Mouse (Mus musculus) monocyte, adult 2 months (primary cell): ENCODE results near the gene Agr3.

Source experiments
- DNase-seq, 2 experiments: peaks; one replicate each; pipeline ENCODE4 v3.0.0; 2022; ENCODE audit warnings: low spot score in 2 of 2, low read depth in 1 of 2

The Agr3 gene

DNA sequence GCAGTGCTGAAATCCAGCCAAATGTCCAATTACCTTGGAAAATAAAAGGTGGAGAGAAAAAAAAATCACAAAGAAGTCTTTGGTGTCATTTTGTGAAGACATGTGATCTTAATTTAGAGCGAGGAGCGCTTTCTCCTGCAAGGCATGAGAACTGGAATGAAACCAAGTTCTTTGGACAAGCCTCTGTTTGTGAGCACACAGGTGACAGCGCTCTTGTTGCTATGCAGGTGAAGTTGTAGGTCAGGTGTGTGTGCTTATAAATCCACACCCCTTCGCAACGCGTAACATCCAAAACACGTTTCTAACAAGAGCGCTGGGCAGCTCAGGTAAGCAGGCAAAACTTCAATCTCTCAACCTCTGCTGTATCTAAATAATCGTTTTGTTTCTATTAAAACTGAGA lies at the start of gene Agr3:
Gene Agr3, plus strand, starts transcription at position 219 of the 400 bp plus-strand sequence.
- DNase-seq: no peak

DNA sequence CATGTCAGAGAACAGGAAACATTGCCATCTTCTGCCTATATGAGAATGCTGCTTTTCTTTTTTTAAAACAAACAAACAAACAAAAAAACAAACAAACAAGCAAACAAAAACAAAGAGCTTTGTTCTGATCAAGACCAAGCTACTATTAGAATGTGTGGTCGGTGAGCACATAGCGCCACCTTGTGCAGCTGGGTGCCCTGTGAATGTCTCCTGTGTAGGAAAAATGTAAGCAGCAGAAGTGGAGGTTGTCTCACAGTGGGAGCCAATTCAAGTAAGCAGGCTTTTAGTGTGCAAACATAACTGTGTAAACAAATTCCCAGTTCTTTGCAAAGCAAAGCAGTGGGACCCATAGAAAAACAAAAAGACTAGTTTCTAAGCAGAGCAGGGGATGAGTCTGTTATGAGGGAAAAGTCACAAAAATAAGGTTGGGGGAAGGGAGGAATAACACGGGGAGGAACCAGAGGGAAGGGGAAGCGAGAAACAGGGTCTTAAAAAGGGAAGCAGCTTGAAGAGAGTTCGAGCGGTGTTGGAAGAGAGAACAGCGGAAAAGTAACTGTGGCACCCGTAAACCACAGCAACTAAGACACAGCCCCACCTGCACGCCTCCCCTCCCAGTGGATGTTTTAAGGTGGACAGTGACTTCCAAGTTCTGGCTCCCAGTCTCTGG lies 40.4 kb upstream of the Agr3 start:
- peak in 1 of 2 experiments; percentile 26 for DNase-seq

DNA sequence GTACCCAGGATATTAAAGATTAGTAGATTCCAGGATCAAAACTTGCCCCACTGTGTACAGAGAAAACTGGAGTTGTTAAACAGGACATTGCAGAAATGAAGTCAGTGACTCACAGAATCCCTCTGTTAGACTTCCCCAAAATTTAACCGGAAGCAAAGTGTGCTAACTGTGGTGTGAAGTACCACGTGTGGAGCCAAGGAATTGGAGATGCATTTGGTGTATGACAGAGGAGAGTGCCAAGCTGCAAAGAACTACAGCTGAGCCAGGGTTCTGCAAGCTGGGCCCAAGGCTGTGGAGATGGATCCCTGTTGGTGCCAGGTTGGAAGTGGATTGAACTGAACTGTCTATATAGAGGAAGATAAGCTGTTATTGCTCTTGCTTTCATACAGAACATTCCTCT lies 36.0 kb upstream of the Agr3 start:
- peak; percentile 34 to 38 for DNase-seq

DNA sequence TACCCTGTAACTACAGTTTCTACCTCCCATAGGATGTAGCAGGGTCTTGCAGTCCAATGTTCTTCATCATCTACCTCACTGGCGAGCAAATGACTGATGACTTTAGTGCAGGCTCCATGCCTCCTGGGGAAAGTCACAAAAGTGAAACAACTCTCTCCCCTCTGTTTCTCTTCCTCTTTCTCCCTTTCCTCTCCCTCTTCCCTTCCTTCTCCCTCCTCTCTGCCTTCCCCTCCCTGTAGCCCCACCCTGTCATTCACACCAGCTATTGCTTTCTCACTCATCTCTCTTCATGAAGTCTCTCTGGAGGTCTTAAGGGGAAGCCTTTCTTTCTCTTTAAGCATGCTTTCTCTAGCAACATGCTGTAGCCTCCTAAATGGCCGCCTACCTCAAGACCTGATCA lies 34.7 kb upstream of the Agr3 start:
- DNase-seq: no peak

DNA sequence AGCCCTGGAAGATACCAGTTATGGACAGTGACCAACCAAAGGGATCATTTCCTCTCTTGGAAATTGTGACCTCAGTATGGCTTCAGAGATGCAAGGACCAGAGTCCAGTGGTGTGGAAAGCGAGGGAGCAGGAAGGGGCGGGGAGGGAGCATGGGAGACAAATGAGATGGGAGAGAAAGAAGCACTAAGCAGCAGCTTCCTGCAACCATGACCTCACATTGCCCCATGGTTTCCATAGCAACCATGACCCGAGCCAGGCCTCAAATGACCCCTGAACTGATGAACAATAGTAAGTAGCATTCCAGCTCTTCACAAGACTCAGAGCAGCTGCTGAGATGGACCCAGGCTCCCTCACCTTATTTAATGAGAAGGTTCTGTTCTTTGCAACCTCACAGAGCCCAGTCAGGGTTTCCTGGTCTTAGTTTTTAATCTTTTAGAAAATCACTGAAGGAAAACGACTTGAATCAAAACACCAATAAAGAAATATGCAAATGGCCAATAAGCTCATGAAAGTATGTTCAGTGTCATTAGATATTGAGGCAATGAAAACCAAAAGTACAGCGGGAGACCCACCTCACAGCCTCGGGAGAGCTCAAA lies 31.0 kb upstream of the Agr3 start:
- DNase-seq: no peak

DNA sequence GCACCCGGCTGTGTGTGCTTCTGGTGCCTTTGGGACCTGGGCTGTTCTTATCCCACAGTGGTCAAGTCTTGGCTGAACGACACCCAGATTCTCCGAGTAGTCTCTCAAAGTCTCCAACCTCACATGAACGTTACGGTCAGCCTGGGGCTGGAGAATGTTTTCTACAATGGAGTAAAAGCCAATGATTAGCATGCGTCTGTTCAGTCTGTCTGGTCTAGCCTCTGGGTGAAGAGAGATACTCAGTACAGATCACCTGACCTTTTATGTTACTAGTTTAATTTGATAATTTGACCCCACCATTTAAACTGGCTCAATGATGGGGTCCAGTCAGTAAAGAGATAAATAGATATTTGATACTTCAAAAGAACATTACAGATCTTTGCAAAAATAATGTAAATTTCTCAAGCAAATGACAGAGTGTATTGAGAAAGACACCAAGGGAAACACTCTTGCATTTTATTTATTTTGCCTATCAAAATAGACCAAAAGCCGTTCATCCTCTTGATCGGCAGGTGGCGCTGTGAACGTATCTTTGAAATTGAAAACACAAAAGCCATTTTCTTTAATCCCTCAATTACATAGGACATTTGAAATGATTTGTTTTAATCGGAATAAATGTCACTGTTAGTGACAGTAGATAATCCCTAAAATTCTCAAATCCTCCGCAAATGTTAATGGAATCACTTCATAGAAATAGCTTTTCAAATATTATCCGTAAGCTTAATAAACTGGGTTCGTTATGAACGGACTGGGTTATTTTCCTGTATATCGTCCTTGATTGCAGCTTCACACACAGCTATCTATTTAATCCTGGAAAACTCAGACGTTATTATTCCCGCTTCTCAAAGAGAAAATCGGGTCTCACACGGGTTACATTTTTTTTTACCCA lies 29.3 kb upstream of the Agr3 start:
- DNase-seq: no peak

DNA sequence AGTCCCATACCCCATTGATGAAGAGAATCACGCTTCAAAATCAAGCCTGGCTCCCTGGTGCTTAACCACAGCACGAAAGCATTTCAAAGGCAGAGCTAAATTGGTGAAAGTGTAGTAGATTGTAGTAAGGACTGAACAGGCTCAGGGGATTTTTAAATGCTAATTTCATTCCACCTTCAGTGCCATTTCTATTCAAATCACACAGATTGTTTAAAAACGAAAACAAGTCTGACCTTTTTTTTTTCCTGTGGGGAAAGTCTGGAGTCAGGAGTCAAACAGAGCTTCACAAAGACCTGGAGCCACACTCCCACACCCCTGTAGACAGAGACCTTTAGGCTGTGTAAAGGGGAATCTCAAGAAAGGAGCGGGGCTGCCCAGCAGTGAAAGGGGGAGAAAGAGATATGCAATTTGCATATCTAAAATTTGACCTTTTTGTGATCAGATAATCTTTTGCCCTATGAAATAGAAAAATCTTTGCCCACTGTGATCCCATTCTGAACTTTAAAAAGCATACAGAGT lies 28.6 kb upstream of the Agr3 start:
- no peak for DNase-seq

DNA sequence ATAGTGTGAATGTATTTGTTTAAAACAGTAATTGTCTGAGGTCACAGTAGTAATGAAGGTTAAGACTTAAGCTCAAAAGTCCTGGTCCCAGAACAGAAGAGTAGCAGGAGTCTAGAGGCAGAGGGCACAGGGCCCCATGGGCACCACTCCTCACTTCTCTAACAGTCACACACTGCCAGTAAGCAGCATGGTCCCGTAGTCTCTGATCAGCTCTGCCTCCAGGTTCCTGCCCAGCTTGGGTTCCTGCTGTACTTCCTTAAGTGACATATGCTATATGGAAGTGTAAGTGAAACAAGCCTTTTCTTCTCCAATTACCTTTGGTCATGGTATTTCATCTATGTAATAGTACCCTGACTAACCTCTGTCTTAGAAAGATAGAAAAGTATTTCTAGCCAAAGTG lies 14.8 kb upstream of the Agr3 start:
- DNase-seq: no peak

DNA sequence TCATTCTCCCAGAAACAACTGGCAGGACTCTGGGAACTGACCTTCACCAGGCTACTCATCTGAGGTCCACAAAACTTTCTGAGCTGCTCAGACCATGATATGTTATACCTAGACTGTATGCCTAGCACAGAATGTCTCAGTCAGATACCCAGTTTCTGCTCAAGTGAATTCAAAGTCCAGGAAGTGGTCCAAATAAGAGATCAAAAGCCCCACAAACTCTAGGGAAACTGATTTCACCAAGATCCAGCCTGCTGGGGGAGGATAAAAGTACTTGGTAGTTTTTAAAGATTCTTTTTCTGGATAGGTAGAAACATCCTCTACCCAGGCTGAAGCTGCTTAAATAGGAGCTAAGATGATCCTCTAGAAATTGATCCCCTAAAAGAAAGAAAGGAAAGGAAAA lies 9.6 kb upstream of the Agr3 start:
- no peak for DNase-seq

DNA sequence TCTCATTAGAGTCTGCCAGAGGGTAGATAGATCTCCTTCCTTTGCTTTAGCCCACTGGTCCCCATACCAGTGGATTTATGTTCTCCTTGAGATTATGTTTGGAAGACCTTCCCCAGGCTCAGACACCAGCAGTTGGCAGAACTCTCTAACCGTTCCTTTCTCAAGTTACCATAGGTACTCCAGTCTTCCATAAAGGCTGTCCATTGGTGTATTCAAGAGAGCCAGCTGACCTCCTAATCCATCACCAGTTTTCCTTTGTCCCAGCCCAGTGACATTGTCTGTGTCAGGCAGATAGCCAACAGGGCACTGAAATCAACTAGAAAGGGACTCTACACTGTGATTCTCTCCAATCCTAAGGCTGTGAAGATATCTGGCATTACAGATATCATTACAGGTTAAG lies 9.0 kb upstream of the Agr3 start:
- no peak for DNase-seq

DNA sequence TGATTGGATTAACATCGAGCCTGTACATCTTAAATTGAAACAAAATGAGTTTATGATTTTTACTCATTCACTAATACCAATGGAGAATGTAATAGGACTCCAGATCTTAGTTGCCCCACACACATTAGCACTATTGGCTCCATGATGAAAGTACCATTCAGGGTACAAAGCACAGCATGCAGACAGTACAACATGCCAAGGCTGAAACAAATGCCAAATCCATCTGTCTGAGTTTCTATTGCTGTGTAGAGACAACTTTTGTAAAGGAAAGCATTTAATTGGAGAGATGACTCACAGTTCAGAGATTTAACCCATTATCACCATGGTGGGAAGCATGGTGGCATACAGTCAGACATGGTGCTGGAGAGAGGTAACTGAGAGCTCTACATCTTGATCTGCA lies 7.4 kb upstream of the Agr3 start:
- DNase-seq: no peak

DNA sequence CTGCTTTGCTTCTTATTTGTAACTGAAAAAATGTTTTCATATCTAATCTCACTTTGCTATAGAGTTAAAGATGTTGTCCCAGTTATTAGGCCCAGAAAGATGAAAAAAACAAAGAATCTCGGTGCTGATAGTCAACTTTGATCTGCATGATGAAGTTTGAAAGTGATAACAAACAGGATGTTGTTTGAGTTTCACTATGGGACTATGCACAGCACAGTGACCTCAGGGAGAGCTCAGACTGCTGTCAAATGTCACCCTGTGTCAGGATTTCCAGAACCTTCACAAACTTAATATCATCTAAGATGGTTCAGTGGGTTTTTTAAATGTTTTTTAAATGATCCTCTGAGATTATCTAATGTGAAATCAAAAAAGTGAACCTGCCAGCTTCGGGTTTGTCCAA lies 2.4 kb downstream of the Agr3 start:
- no peak for DNase-seq

DNA sequence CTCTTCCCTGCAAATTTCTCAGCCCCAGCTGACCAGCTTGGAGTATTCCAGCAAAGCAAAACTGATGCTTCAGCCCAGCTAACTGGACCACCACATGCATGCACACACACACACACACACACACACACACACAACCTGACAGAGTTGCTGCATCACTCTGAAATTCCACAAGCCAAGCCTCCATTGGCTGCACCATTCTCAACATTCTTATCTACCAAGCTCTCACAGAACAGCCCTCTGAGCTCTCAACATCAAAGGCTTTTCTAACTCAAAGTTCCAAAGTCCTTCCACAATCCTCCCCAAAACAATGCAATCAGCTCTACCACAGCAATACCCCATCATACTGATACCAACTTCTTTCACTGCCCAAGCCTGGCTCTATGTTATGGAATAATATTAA lies 7.4 kb downstream of the Agr3 start:
- DNase-seq: no peak

DNA sequence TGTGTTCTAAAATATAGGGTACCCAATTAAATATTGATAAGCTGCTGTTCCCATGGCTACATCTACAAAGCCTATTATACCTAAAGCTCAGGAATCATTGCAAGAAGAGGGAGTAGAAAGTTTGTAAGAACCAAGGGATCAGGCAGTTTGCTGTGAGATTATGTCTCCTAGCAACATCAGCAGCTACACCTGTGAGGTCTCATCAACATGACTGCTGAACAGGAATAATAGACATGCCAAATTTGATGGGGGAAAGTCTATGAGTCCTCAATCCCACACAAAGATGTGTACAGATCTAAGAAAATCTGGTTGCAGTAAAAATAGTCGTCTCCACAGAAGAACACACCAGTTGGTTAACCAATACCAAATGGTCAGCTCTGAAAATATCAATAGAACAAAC lies 26.3 kb downstream of the Agr3 start:
- DNase-seq: no peak

DNA sequence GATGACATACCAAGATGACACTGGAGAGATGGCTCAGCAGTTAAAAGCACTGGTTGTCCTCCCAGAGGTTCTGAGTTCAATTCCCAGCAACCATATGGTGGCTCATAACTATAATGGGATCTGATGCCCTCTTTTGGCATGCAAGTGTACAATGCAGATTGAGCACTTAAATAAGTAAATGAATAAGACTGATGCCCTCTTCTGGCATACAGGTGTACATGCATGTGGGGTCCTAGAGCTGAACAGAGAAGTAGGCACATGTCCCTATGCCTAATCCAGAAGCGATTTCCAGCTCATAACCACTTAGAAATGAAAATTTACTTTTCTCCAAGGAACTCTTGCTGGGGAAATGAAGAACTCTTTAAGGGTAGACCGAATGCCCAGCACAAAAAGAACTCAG lies 31.8 kb downstream of the Agr3 start:
- DNase-seq: no peak

DNA sequence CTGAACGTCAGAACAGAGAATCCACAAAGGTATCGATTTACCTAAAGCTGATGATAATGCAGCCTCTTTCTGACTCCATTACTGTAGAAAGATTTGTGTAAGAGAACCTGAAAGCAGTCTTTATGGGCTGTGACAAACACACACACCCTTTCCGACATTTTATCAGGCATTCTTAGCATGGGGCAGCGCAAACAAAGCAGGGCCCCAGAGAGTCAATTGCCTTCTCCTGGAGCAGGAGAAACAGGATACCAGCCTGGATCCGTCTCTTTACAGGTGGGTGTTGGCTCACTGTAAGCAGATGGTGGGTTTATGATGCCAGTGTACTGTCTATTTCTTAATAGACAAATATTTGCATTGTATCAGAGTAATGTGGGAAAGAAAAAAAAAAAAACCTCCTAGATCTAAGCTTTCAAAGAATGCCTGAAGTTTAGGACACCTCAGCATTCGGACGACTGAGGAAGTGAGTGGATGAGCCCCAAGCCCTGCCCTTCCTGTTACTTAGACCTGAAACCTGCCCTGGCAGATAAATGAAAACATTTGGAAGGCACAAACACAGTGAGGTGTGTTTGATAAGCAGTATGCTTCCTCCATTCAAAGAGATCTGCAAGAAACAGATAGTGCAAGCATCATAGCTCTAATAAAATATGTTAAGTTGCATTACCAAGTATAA lies 40.8 kb downstream of the Agr3 start:
- no peak for DNase-seq

DNA sequence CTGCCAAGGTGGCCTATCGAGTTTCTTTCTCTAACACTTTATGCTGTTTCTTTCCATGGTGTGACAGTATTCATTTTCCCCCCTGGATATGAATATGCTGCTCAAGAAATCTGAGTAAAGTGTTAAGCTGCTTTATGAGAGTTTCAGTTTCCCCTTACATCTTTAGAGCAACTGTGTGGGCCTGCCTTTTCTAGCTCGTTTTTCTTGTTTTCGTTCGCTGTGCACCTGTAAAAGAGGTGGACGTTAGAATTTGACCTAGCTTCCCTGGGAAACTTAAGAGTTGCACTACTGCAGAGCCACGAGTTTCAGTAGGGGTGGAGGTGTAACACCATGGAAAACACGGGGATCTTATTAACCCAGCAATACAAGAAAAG lies 41.3 kb downstream of the Agr3 start:
- DNase-seq: no peak

DNA sequence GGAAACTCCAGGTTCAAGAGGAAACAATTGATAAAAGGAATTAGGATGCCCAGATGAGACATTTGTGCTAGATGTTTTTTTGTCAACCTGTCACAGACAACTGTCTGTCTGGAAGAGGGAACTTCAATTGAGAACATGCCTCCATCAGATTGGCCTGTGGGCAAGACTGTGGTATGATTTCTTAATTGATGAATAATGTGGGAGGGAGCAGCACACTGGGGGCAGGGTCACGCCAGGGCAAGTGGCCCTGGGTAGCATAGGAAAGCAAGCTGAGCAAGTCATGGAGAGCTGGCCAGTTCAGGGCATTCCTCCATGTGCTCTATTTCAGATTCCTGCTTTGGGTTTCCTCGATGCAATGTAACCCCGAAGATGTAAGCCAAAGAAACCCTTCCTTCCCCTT lies 50.5 kb downstream of the Agr3 start:
- no peak for DNase-seq

DNA sequence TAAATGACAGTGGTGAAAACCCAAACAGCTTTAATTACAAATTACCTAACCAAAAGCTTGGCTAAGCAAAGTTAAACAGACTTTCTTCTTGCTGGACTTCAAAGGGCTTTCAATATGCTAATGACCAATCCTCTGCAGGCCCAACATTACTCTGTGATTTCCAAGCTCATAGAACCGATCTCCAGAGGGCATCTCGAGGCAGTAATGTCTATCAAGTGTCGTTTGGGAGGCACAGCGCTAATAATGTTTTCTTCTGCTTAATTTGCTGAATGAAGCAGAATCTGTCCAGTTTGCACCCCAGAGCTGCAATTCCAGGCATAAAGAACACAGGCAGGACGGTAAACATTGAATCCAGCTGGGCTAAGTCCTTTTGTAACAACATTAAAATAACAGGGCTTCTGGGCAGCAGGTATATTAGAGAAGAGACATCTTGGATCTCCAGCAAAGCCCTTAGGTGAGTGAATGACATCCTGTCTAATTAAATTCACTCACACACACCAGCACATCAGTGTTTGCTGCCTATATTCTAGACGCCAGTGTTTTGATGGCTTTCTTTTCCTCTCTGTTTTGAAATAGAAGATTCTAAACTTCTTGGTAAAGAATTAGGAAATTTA lies 52.3 kb downstream of the Agr3 start:
- DNase-seq: no peak

DNA sequence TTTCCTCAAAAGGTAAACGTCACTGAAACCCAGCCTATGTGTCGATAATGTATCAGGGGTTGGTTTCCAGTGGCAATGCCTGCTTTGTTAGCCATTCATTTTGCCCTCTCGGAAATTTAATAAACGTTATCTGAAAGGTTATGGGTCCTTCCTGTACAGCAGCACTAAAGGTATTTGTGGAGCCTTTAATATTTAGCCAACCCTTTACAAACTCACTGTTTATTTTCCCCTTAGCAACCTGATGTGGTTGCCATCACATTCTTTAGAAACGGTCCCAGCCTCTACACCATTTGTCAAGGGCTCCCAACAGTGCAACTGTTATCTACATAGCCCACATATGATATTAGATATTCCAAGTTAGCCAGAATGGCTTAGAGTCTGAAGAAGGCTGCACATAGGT lies 54.2 kb downstream of the Agr3 start:
- no peak for DNase-seq

DNA sequence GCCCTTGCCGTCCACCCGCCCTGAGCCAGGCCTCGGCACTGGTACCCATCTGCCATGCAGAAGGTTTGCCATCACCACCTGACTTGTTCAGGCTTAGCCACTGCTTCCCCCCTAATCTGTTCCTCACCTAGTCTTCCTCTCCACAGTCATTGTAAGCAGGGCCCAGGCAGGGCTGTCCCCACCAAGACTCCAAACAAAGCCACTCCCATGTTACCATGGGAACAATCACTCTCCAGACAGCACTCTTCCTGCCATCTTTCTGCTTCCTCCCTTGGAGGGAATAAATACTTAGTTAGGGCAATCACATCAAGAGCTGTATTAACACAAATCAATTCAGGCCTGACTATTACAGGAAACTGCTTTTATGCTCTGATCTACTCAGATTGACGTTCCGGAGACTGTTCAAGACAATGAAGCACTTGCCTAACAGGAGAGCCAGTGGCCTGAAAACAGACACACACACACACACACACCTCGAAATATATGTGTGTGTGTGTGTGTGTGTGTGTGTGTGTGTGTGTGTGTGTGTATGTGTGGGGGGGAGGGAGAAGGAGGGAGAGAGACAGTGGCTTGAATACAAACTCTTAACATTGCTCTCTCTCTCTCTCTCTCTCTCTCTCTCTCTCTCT lies 56.4 kb downstream of the Agr3 start:
- no peak for DNase-seq
